Mouse (Mus musculus): ENCODE results near the gene Il1rapl2. TPM values are rescaled to one million over a fixed set of nuclear protein-coding genes. Genes with fewer than 3 reads are reported as not detected.

Gene Il1rapl2
- not detected in 2 replicates for total RNA-seq (2015; ENCODE audit: low replicate concordance)
- not detected in 2 replicates for total RNA-seq (2017; ENCODE audit: low replicate concordance)

GRCm38 (mm10) chrX:137570321-137571195, at the start of gene Il1rapl2:
Il1rapl2 (plus strand) TSS chrX:137570608.
- no peak for ATAC-seq (replicated peaks; ENCODE audit: low FRiP score, poor library complexity, severe bottlenecking)

- no peak for ATAC-seq (replicated peaks; ENCODE audit: low FRiP score, poor library complexity, severe bottlenecking)
Measured at GRCm38 (mm10) chrX:137548348-137548747, 22.1 kb upstream of the Il1rapl2 start.

GRCm38 (mm10) chrX:137569472-137570188, 778 bp upstream of the Il1rapl2 start:
- no peak for ATAC-seq (replicated peaks; ENCODE audit: low FRiP score, poor library complexity, severe bottlenecking)

- ATAC-seq (replicated peaks; ENCODE audit: low FRiP score, poor library complexity, severe bottlenecking): no peak
Measured at GRCm38 (mm10) chrX:137582656-137583055, 12.2 kb downstream of the Il1rapl2 start.

- no peak for ATAC-seq (replicated peaks; ENCODE audit: low FRiP score, poor library complexity, severe bottlenecking)
Measured at GRCm38 (mm10) chrX:137620697-137621096, 50.3 kb downstream of the Il1rapl2 start.

- no peak for ATAC-seq (replicated peaks; ENCODE audit: low FRiP score, poor library complexity, severe bottlenecking)
Measured at GRCm38 (mm10) chrX:137667011-137667410, 96.6 kb downstream of the Il1rapl2 start.

- ATAC-seq (replicated peaks; ENCODE audit: low FRiP score, poor library complexity, severe bottlenecking): no peak
Measured at GRCm38 (mm10) chrX:137687974-137688373, 117.6 kb downstream of the Il1rapl2 start.

- no peak for ATAC-seq (replicated peaks; ENCODE audit: low FRiP score, poor library complexity, severe bottlenecking)
Measured at GRCm38 (mm10) chrX:137700006-137700405, 129.6 kb downstream of the Il1rapl2 start.

- ATAC-seq (replicated peaks; ENCODE audit: low FRiP score, poor library complexity, severe bottlenecking): no peak
Measured at GRCm38 (mm10) chrX:137755537-137755936, 185.1 kb downstream of the Il1rapl2 start.

GRCm38 (mm10) chrX:137805484-137806200, 235.2 kb downstream of the Il1rapl2 start:
- no peak for ATAC-seq (replicated peaks; ENCODE audit: low FRiP score, poor library complexity, severe bottlenecking)

- ATAC-seq (replicated peaks; ENCODE audit: low FRiP score, poor library complexity, severe bottlenecking): no peak
Measured at GRCm38 (mm10) chrX:137806231-137807114, 236.1 kb downstream of the Il1rapl2 start.

- ATAC-seq (replicated peaks; ENCODE audit: low FRiP score, poor library complexity, severe bottlenecking): no peak
Measured at GRCm38 (mm10) chrX:137809526-137809925, 239.1 kb downstream of the Il1rapl2 start.

GRCm38 (mm10) chrX:137812151-137812550, 241.7 kb downstream of the Il1rapl2 start:
- no peak for ATAC-seq (replicated peaks; ENCODE audit: low FRiP score, poor library complexity, severe bottlenecking)

- no peak for ATAC-seq (replicated peaks; ENCODE audit: low FRiP score, poor library complexity, severe bottlenecking)
Measured at GRCm38 (mm10) chrX:137848936-137849335, 278.5 kb downstream of the Il1rapl2 start.

- ATAC-seq (replicated peaks; ENCODE audit: low FRiP score, poor library complexity, severe bottlenecking): no peak
Measured at GRCm38 (mm10) chrX:137923490-137923889, 353.1 kb downstream of the Il1rapl2 start.

- no peak for ATAC-seq (replicated peaks; ENCODE audit: low FRiP score, poor library complexity, severe bottlenecking)
Measured at GRCm38 (mm10) chrX:137926835-137927234, 356.4 kb downstream of the Il1rapl2 start.

GRCm38 (mm10) chrX:137947741-137948140, 377.3 kb downstream of the Il1rapl2 start:
- ATAC-seq (replicated peaks; ENCODE audit: low FRiP score, poor library complexity, severe bottlenecking): no peak

GRCm38 (mm10) chrX:137971306-137971705, 400.9 kb downstream of the Il1rapl2 start:
- ATAC-seq (replicated peaks; ENCODE audit: low FRiP score, poor library complexity, severe bottlenecking): no peak

GRCm38 (mm10) chrX:138043113-138043512, 472.7 kb downstream of the Il1rapl2 start:
- no peak for ATAC-seq (replicated peaks; ENCODE audit: low FRiP score, poor library complexity, severe bottlenecking)
